Mouse (Mus musculus): ENCODE data around the gene Rhox2h. TPM values are rescaled to one million over a fixed set of nuclear protein-coding genes. Genes with fewer than 3 reads are reported as not detected.
"Not testable (repeated sequence)": the region's sequence is repeated elsewhere in the genome, so short reads cannot be mapped to it uniquely, and the experiment has no call there.

The Rhox2h gene
- total RNA-seq (2021) = not detected
- long read RNA-seq, experiment 1 = 0 reads
- long read RNA-seq, experiment 2 = 0 reads

DNA sequence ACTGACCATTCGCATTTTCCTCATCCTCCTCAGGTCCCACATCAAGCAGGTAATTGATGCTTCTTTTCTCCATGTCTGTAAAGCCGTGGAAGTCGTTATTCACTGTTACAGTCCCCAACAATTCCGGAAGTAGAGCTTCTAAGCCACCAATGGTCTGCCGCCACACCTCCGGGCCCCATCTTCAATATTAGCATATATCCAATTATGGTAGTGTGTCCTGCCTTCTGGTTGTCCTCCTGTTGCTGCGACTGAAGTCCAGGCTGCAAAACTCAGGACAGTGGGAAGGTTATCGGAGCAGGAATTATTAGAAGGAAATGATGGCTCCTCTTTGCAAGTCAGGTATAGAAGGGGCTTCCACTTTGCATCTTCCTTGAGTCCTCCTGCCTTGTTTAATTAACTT, at the start of gene Rhox2h:
Rhox2h (minus strand) TSS at position 101 of the 400 bp plus-strand sequence.
- DNase-seq (ENCODE audit: extremely low spot score in 1 of 2, low spot score in 2 of 2); H3K27ac ChIP-seq; intact Hi-C loops (cut with DNase I); H3K4me3 ChIP-seq: not testable (repeated sequence)

DNA sequence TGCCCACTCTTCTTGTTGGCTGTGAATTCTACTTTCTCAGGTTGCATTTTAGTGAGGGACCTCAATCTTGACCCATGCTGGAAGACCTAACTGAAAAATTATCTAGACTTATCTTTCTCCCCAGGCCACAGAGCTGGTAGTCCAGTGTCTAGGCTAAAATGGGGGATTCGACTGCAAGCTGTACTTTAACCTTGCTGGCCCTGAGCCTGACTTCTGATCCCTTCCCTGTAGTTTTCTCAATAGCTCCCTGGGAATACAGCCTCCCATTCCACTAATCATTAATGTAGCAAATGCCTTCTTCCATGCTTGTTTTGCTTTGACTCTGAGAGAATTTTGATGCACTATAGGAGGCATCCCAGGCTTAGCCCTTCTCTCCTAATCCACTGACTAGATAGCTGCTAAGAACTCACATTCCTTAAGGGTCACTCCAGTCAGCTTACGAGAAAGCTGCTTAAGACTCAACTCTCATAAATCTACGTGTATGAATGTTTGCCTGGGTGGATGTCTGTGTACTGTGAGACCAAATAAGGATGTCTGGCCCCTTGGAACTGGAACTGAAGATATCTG, 28.8 kb upstream of the Rhox2h start:
- Histone ChIP-seq H3K4me3 (no peak overlapping the region), H3K27ac (no peak overlapping the region)
- intact Hi-C loops (cut with DNase I) = no loop called here
- DNase-seq (ENCODE audit: extremely low spot score in 1 of 2, low spot score in 2 of 2) = no peak
- TF ChIP-seq CTCF (IDR thresholded peaks at IDR 0.05) = no peak

DNA sequence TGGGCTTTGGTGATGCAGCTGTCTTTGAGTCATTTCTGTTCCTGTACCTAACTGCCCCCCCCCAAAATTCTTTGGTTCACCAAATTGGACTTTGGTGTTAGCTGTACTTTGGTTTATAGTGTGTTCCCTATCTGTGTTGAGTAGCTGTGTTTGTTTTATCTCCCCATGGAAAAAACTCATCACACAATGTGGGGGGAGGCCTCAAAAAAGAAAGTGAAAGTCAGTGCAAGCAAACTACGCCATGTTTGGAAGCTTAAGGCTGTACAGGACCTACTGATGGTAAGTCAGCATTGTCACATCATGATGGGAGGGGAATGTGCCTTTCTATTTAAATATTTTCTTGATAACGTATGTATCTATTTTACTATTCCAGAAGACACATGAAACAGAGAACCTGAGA, 19.2 kb upstream of the Rhox2h start:
- no peak overlapping the region for H3K27ac ChIP-seq
- no peak for TF ChIP-seq CTCF (IDR thresholded peaks at IDR 0.05)
- no peak overlapping the region for H3K4me3 ChIP-seq
- intact Hi-C loops (cut with DNase I) = no loop called here
- DNase-seq (ENCODE audit: extremely low spot score in 1 of 2, low spot score in 2 of 2) = no peak

DNA sequence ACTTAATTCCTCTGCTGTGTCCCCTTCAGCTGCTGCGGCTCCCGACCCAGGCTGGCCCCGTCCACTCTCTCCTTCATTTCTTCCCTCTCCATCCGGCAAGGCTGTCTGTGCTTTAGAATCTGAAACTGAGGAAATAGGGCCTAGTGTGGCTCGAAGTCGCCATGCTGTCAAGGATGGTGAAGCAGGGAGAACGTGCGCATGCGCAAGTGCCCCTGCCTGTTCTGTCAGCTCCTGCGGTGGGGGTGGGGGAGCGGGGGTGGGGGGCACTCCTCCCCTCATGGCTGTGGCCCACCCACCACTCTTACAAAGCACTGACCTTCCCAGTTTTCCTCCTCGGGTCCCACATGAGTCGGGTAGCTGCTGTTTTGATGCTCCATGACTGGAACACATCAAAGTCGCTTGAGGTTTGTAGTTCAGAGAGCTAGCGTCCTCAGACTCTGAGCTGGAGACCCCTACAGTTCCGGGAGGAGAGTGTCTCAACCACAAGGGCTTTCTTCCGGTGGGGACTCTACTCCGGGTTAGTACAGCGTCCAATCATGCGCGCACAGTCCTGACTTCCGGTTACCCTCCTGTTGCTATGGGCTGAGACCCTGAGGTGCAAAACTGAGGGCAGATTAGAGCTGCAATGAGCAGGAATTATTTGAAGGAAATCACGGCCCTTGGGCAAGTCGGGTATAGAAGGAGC, 10.1 kb upstream of the Rhox2h start:
- TF ChIP-seq CTCF (IDR thresholded peaks at IDR 0.05) = no peak
- intact Hi-C loops (cut with DNase I) = no loop called here
- Histone ChIP-seq H3K27ac (no peak overlapping the region), H3K4me3 (no peak overlapping the region)
- no peak for DNase-seq (ENCODE audit: extremely low spot score in 1 of 2, low spot score in 2 of 2)

DNA sequence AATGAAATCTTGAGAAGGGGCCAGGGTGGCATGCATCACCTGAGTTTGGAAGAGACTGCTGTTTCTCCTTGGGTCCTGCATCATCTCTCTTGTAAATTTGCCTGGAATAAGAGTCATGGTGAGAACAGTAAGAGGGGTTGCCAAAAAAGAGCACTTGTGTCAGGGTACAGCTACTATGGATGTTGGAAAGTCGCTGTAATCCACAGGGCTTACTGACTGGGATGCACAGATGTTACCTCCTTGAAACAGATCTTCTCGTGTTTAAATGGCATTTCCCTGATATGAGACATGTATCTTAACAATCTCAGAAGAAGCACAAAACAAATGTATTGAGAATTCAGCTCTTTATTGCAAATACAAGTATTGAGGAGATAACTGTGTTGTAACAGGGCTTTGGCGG, 4.4 kb downstream of the Rhox2h start, which contains the start of gene Rhox3h:
Rhox3h (minus strand) TSS at position 101 of the 400 bp plus-strand sequence.
- DNase-seq (ENCODE audit: extremely low spot score in 1 of 2, low spot score in 2 of 2); H3K27ac ChIP-seq; H3K4me3 ChIP-seq; intact Hi-C loops (cut with DNase I): not testable (repeated sequence)

DNA sequence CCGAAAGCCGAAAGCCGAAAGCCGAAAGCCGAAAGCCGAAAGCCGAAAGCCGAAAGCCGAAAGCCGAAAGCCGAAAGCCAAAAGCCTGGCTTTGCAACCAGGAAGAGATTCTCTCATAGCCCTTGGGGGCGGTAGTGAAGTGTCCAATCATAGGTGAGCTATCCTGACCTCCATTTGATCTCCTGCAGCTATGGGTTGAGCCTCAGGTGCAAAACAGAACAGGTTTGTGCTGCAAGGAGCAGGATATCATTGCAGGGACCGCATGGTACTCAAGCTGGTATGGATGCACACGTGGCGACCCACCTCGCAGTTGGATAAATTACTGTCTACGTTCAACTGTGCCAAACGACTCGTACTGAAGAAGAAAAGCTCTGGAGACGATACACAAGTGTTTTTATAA, 21.9 kb downstream of the Rhox2h start, which contains the start of gene Rhox4g:
Rhox4g (minus strand) TSS at position 101 of the 400 bp plus-strand sequence.
- H3K27ac ChIP-seq; H3K4me3 ChIP-seq; DNase-seq (ENCODE audit: extremely low spot score in 1 of 2, low spot score in 2 of 2); intact Hi-C loops (cut with DNase I): not testable (repeated sequence)

DNA sequence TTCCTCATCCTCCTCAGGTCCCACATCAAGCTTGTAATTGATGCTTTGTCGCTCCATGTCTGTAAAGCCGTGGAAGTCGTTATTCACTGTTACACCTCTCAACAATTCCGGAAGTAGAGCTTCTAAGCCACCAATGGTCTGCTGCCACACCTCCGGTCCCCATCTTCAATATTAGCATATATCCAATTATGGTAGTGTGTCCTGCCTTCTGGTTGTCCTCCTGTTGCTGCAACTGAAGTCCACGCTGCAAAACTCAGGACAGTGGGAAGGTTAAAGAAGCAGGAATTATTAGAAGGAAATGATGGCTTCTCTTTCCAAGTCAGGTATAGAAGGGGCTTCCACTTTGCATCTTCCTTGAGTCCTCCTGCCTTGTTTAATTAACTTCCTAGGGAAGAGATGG, 29.7 kb downstream of the Rhox2h start, which contains the start of gene Rhox2g:
Rhox2g (minus strand) TSS at position 101 of the 400 bp plus-strand sequence.
- H3K4me3 ChIP-seq; intact Hi-C loops (cut with DNase I); DNase-seq (ENCODE audit: extremely low spot score in 1 of 2, low spot score in 2 of 2); H3K27ac ChIP-seq: not testable (repeated sequence)

DNA sequence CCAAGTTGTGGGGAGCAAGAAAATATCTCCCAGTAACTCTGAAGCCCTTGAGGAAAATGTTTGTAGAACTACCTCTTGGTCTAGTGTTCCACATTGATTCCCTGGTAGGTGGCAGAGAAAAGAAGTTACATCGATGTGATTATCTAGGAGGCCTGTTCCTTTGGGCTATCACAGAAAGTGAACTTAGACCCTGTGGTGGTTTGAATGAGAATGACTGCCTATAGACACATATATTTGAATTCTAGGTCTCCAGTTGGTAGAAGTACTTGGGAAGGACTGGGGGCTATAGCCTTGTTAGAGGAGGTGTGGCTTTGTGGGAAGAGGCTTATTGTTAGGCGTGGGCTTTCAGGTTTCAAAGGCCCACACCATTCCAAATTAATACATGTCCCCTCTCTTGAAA, 44.6 kb downstream of the Rhox2h start, which contains the start of gene Rhox3g:
Rhox3g (minus strand) TSS at position 101 of the 400 bp plus-strand sequence.
- H3K27ac ChIP-seq; intact Hi-C loops (cut with DNase I); DNase-seq (ENCODE audit: extremely low spot score in 1 of 2, low spot score in 2 of 2); H3K4me3 ChIP-seq: not testable (repeated sequence)

Other genes with a start within 250 kb of the Rhox2h start
- gene Rhox4b, start 240.8 kb downstream of the Rhox2h start, total RNA-seq (2021) = not detected
- not detected for gene Rhox2c, start 219.6 kb downstream of the Rhox2h start, total RNA-seq (2021)
- gene Rhox3c, start 214.7 kb downstream of the Rhox2h start, total RNA-seq (2021) = not detected
- gene Rhox4c, start 192.9 kb downstream of the Rhox2h start, total RNA-seq (2021) = not detected
- not detected for gene Rhox2d, start 179.8 kb downstream of the Rhox2h start, total RNA-seq (2021)
- gene Rhox4d, start 158.9 kb downstream of the Rhox2h start, total RNA-seq (2021) = not detected
- not detected for gene Rhox2e, start 142.8 kb downstream of the Rhox2h start, total RNA-seq (2021)
- not detected for gene Rhox3e, start 131.3 kb downstream of the Rhox2h start, total RNA-seq (2021)
- gene Rhox4e, start 115.9 kb downstream of the Rhox2h start, total RNA-seq (2021) = not detected
- not detected for gene Rhox2f, start 101.9 kb downstream of the Rhox2h start, total RNA-seq (2021)
- not detected for gene Rhox3f, start 92.3 kb downstream of the Rhox2h start, total RNA-seq (2021)
- gene Rhox4f, start 65.6 kb downstream of the Rhox2h start, total RNA-seq (2021) = not detected
- not detected for gene Rhox3g, start 44.7 kb downstream of the Rhox2h start, total RNA-seq (2021)
- gene Rhox2g, start 29.8 kb downstream of the Rhox2h start, total RNA-seq (2021) = not detected
- not detected for gene Rhox4g, start 21.9 kb downstream of the Rhox2h start, total RNA-seq (2021)
- not detected for gene Rhox3h, start 4.5 kb downstream of the Rhox2h start, total RNA-seq (2021)
- not detected for gene Rhox5, start 131.6 kb upstream of the Rhox2h start, total RNA-seq (2021)
- not detected for gene Rhox6, start 153.6 kb upstream of the Rhox2h start, total RNA-seq (2021)
- gene Rhox7a, start 158.4 kb upstream of the Rhox2h start, total RNA-seq (2021) = not detected
- gene Rhox8, start 205.7 kb upstream of the Rhox2h start, total RNA-seq (2021) = not detected
- gene Rhox7b, start 224.0 kb upstream of the Rhox2h start, total RNA-seq (2021) = not detected
- not detected for gene Rhox9, start 228.5 kb upstream of the Rhox2h start, total RNA-seq (2021)

Data from left cerebral cortex, adult 2 months (tissue).